Comparison of ENCODE assay signal across 9 mouse cellular contexts in the genomic region with DNA sequence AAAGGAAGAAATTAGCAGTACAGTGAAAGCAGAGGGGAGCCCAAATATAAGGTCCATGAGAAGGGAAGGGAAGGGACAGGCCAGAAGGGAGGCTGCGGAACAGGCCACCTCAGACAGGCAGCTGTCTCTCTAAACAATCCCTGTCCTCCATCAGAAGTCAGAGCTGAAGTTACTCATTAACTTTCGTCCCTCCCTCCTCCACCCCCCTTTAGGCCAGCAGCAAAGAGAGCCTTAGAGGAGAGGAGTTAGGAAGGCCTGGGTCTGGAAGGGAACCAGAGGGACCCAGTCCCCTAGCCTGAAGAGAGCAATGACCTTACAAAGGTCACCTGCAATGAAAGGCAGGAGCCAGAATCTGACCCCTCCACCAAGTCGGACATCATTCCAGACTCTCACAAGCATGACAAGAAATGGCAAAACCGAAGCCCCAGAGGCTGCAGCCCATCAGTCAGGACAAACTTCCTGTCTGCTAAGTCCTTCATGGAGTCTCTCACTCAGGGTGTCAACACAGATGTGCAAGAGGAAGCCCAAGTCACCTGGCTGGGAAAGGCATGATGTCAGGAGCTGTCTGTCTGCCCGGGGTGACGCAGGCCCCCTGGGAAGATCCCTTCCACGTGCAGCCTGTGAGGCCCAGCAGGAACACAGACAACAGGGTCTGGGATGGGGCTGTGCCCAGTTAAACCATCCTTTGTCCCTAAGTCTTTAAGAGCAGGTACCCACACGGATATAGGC. TPM values are rescaled to one million over a fixed set of nuclear protein-coding genes. Genes with fewer than 3 reads are reported as not detected.
A peak's percentile ranks its signal among the peaks of the same experiment; 100 is the strongest.
DNase-seq lines count a peak whose midpoint lies in the region; ATAC-seq and TF ChIP-seq lines count a peak whose summit lies in the region.
"Had no signal": no experiment of that assay in that cellular context is flagged by ENCODE, and none has a peak within 500 bp of the region (broad histone marks: within the 10 kb centered on the region; RNA-seq: fewer than 3 reads in every experiment).

No protein-coding gene starts in this region.

- peak overlapping the region; percentile 82 for H3K27ac ChIP-seq in layer of hippocampus, adult 2 months
- H3K27ac ChIP-seq in embryonic facial prominence, embryonic 13.5 days = peak overlapping the region; percentile 60
- peak overlapping the region; percentile 21; the same call in 1 of the 2 replicates for H3K27ac ChIP-seq in kidney, embryonic 14.5 days (ENCODE audit: low read depth, low read length)
- H3K27ac ChIP-seq in liver, postnatal 0 days (ENCODE audit: low read depth) = peak overlapping the region; percentile 81

- TF ChIP-seq CTCF in layer of hippocampus, adult 2 months (conservative IDR thresholded peaks at IDR 0.05) = no peak
- no peak for TF ChIP-seq CTCF in liver, postnatal 0 days (IDR thresholded peaks at IDR 0.05; ENCODE audit: low read depth)

- ATAC-seq in embryonic facial prominence, embryonic 13.5 days (ENCODE audit: insufficient number of reproducible peaks, insufficient read depth, low FRiP score, low TSS enrichment, low read depth) = no peak
- peak; percentile 43; the same call in 1 of the 2 replicates for ATAC-seq in kidney, embryonic 14.5 days (ENCODE audit: low FRiP score, low TSS enrichment)
- peak; percentile 83 for ATAC-seq in liver, postnatal 0 days
- ATAC-seq in cerebellum, adult (ENCODE audit: insufficient number of reproducible peaks, low FRiP score, low TSS enrichment) = no peak

- DNase-seq in layer of hippocampus, adult 2 months (ENCODE audit: low spot score in 2 of 2) = no peak
- no peak for DNase-seq in layer of hippocampus, adult 9-11 months
- DNase-seq in liver, postnatal 0 days = peak; percentile 49
- DNase-seq in thymus, postnatal 0 days (ENCODE audit: low spot score) = no peak
- DNase-seq in urinary bladder, adult 18-20 months (ENCODE audit: low spot score in 2 of 2) = no peak
- DNase-seq: cerebellum, postnatal 10 days had no signal

- no peak overlapping the region for H3K4me2 ChIP-seq in embryonic facial prominence, embryonic 13.5 days
- H3K4me2 ChIP-seq in kidney, embryonic 14.5 days (replicated peaks; ENCODE audit: low read depth, low read length) = 0 out of 2 replicates have a peak overlapping the region, but pooled peaks have one; percentile 17
- 0 out of 2 replicates have a peak overlapping the region, but pooled peaks have one; percentile 10 for H3K4me2 ChIP-seq in liver, postnatal 0 days (ENCODE audit: low read depth, low read length)

- no peak for TF ChIP-seq EP300 in liver, postnatal 0 days (IDR thresholded peaks at IDR 0.05; ENCODE audit: low read depth)

- H3K4me1 ChIP-seq in embryonic facial prominence, embryonic 13.5 days = peaks cover 76% of the 10 kb centered on the region
- H3K4me1 ChIP-seq in kidney, embryonic 14.5 days (ENCODE audit: control insufficient read depth, insufficient read depth, low read length) = peaks cover 37% of the 10 kb centered on the region
- H3K4me1 ChIP-seq in liver, postnatal 0 days (ENCODE audit: insufficient read depth) = peaks cover 20% of the 10 kb centered on the region; the same call in 1 of the 2 replicates

- no peak overlapping the region for H3K4me3 ChIP-seq in layer of hippocampus, adult 2 months
- H3K4me3 ChIP-seq in embryonic facial prominence, embryonic 13.5 days = no peak overlapping the region
- no peak overlapping the region for H3K4me3 ChIP-seq in kidney, embryonic 14.5 days (ENCODE audit: low read length)
- H3K4me3 ChIP-seq in liver, postnatal 0 days (ENCODE audit: low read depth, low read length) = no peak overlapping the region

- H3K9ac ChIP-seq in embryonic facial prominence, embryonic 13.5 days = peak overlapping the region; percentile 40
- H3K9ac ChIP-seq in kidney, embryonic 14.5 days (ENCODE audit: low read depth, low read length) = peak overlapping the region; percentile 38; the same call in 1 of the 2 replicates
- no peak overlapping the region for H3K9ac ChIP-seq in liver, postnatal 0 days (replicated peaks)

- H3K9me3 ChIP-seq in embryonic facial prominence, embryonic 13.5 days = no peaks in the 10 kb centered on the region
- H3K9me3 ChIP-seq in kidney, embryonic 14.5 days (ENCODE audit: control insufficient read depth, low read length) = no peaks in the 10 kb centered on the region
- no peaks in the 10 kb centered on the region for H3K9me3 ChIP-seq in liver, postnatal 0 days (ENCODE audit: low read length)

- no peaks in the 10 kb centered on the region for H3K36me3 ChIP-seq in embryonic facial prominence, embryonic 13.5 days
- no peaks in the 10 kb centered on the region; the same call in 1 of the 2 replicates for H3K36me3 ChIP-seq in kidney, embryonic 14.5 days (ENCODE audit: control insufficient read depth, insufficient read depth, low read length)
- no peaks in the 10 kb centered on the region for H3K36me3 ChIP-seq in liver, postnatal 0 days (replicated peaks; ENCODE audit: insufficient read depth, low read length)

- WGBS in embryonic facial prominence, embryonic 13.5 days = 27% methylated on average over 8 of the region's 8 CpGs
- WGBS in kidney, embryonic 14.5 days = 31% methylated on average over 8 of the region's 8 CpGs
- WGBS in liver, postnatal 0 days (ENCODE audit: insufficient replicate concordance) = 29% methylated on average over 8 of the region's 8 CpGs

- H3K27me3 ChIP-seq in embryonic facial prominence, embryonic 13.5 days = no peaks in the 10 kb centered on the region
- H3K27me3 ChIP-seq in kidney, embryonic 14.5 days (ENCODE audit: control insufficient read depth, insufficient read depth, low read length) = no peaks in the 10 kb centered on the region
- H3K27me3 ChIP-seq in liver, postnatal 0 days (ENCODE audit: insufficient read depth, low read length) = no peaks in the 10 kb centered on the region

RNA-seq across cellular contexts. Expression of gene Tspan9, which starts 9.0 kb away (rescaled TPM):
- total RNA-seq in layer of hippocampus, adult 2 months (2021) = 10 to 100 TPM; 42.2 to 45.6 TPM
- 115 and 116 TPM in 2 replicates for polyA plus RNA-seq in embryonic facial prominence, embryonic 13.5 days (2015; fragmentation: Nextera tagmentation; extraction: Ambion mirVana)
- 96.6 and 100 TPM in 2 replicates for polyA plus RNA-seq in kidney, embryonic 14.5 days (2014; fragmentation: Nextera tagmentation; extraction: Ambion mirVana)
- 17.7 and 19.6 TPM in 2 replicates for polyA plus RNA-seq in liver, postnatal 0 days (2015; fragmentation: Nextera tagmentation; extraction: Ambion mirVana)
- 28.2 and 28.6 TPM in 2 replicates for polyA plus RNA-seq in thymus, postnatal 0 days (2015; fragmentation: Nextera tagmentation; extraction: Ambion mirVana)

Comparison
In these comparisons a context has a peak if more than half of its experiments do, and no peak if none do; other contexts are left out.
1. H3K27ac ChIP-seq: peak in every context shown above with its lines; median percentile 82 in layer of hippocampus, adult 2 months; 81 in liver, postnatal 0 days; 60 in embryonic facial prominence, embryonic 13.5 days; 21 in kidney, embryonic 14.5 days.
2. ATAC-seq: peak in kidney, embryonic 14.5 days (single experiment) and liver, postnatal 0 days (single experiment); none in embryonic facial prominence, embryonic 13.5 days (single experiment) and cerebellum, adult (single experiment).